Mouse (Mus musculus): ENCODE results near the gene Gm364. TPM values are rescaled to one million over a fixed set of nuclear protein-coding genes. Genes with fewer than 3 reads are reported as not detected.
A peak's percentile ranks its signal among the peaks of the same experiment; 100 is the strongest.

The Gm364 gene
- polyA plus RNA-seq, 1 experiment from 2014 or later: not detected

- no peak for DNase-seq (ENCODE audit: low spot score)
- H3K4me1 ChIP-seq (ENCODE audit: insufficient read depth, low read depth, low read length): no peaks in the 10 kb centered on the region
Measured at GRCm38 (mm10) chrX:57403651-57404050, 5.3 kb upstream of the Gm364 start.

GRCm38 (mm10) chrX:57431610-57432009 is 22.7 kb downstream of the Gm364 start:
- TF ChIP-seq EP300 (IDR thresholded peaks at IDR 0.05) (no peak), CTCF (IDR thresholded peaks at IDR 0.05) (peak; percentile 59)
- no peaks in the 10 kb centered on the region for H3K36me3 ChIP-seq (ENCODE audit: insufficient read depth, low read length)
- H3K4me3 ChIP-seq (ENCODE audit: low read depth, low read length): no peak overlapping the region
- DNase-seq (ENCODE audit: low spot score) (peak; percentile 22), ATAC-seq (no peak)
- no peaks in the 10 kb centered on the region for H3K4me1 ChIP-seq (ENCODE audit: insufficient read depth, low read depth, low read length)
- H3K4me2 ChIP-seq (replicated peaks; ENCODE audit: low read depth, low read length): no peak overlapping the region
- H3K27ac ChIP-seq (ENCODE audit: low read length): no peak overlapping the region
- 8% methylated on average over 2 of the region's 2 CpGs for WGBS
- H3K9me3 ChIP-seq (ENCODE audit: low read length): no peaks in the 10 kb centered on the region
- H3K9ac ChIP-seq (replicated peaks; ENCODE audit: low read depth): no peak overlapping the region
- H3K27me3 ChIP-seq (replicated peaks; ENCODE audit: insufficient read depth, low read length): no peaks in the 10 kb centered on the region

More at GRCm38 (mm10) chrX:57403651-57404050, 5.3 kb upstream of the Gm364 start:
- Histone ChIP-seq H3K9ac (replicated peaks; ENCODE audit: low read depth) (no peak overlapping the region), H3K4me2 (replicated peaks; ENCODE audit: low read depth, low read length) (no peak overlapping the region), H3K27me3 (replicated peaks; ENCODE audit: insufficient read depth, low read length) (no peaks in the 10 kb centered on the region), H3K4me3 (ENCODE audit: low read depth, low read length) (no peak overlapping the region), H3K36me3 (ENCODE audit: insufficient read depth, low read length) (no peaks in the 10 kb centered on the region), H3K9me3 (ENCODE audit: low read length) (no peaks in the 10 kb centered on the region), H3K27ac (ENCODE audit: low read length) (no peak overlapping the region)
- no peak for ATAC-seq
- no peak for TF ChIP-seq EP300 (IDR thresholded peaks at IDR 0.05)
- TF ChIP-seq CTCF (IDR thresholded peaks at IDR 0.05): peak; percentile 57

GRCm38 (mm10) chrX:57433897-57434296 is 24.9 kb downstream of the Gm364 start:
- no peaks in the 10 kb centered on the region for H3K4me1 ChIP-seq (ENCODE audit: insufficient read depth, low read depth, low read length)
- H3K4me2 ChIP-seq (replicated peaks; ENCODE audit: low read depth, low read length): no peak overlapping the region
- ATAC-seq (no peak), DNase-seq (ENCODE audit: low spot score) (no peak)
- H3K9me3 ChIP-seq (ENCODE audit: low read length): no peaks in the 10 kb centered on the region
- no peak for TF ChIP-seq EP300 (IDR thresholded peaks at IDR 0.05)
- no peak for TF ChIP-seq CTCF (IDR thresholded peaks at IDR 0.05)
- H3K27me3 ChIP-seq (replicated peaks; ENCODE audit: insufficient read depth, low read length): no peaks in the 10 kb centered on the region
- H3K27ac ChIP-seq (ENCODE audit: low read length): no peak overlapping the region
- H3K4me3 ChIP-seq (ENCODE audit: low read depth, low read length): no peak overlapping the region
- H3K9ac ChIP-seq (replicated peaks; ENCODE audit: low read depth): no peak overlapping the region
- H3K36me3 ChIP-seq (ENCODE audit: insufficient read depth, low read length): no peaks in the 10 kb centered on the region
- WGBS: 73% methylated on average over 2 of the region's 2 CpGs

GRCm38 (mm10) chrX:57503634-57504033 is 94.7 kb downstream of the Gm364 start, which contains the start of gene Gpr101:
Gene Gpr101, minus strand, starts transcription at chrX:57503757.
- no peak within 1 kb of the TSS for H3K27ac ChIP-seq (ENCODE audit: low read length)
- no peak within 1 kb of the TSS for H3K4me3 ChIP-seq (ENCODE audit: low read depth, low read length)
- TF ChIP-seq CTCF (IDR thresholded peaks at IDR 0.05): no peak
- TF ChIP-seq EP300 (IDR thresholded peaks at IDR 0.05): no peak
- H3K27me3 ChIP-seq (replicated peaks; ENCODE audit: insufficient read depth, low read length): no peaks in the 10 kb centered on the region
- no peaks in the 10 kb centered on the region for H3K36me3 ChIP-seq (ENCODE audit: insufficient read depth, low read length)
- ATAC-seq: no peak
- no peak for DNase-seq (ENCODE audit: low spot score)
- H3K9ac ChIP-seq (replicated peaks; ENCODE audit: low read depth): no peak within 1 kb of the TSS
- no peaks in the 10 kb centered on the region for H3K9me3 ChIP-seq (ENCODE audit: low read length)
- no peak within 1 kb of the TSS for H3K4me2 ChIP-seq (replicated peaks; ENCODE audit: low read depth, low read length)
- WGBS: 3% methylated on average over 3 of the region's 28 CpGs
- H3K4me1 ChIP-seq (ENCODE audit: insufficient read depth, low read depth, low read length): no peaks in the 10 kb centered on the region

GRCm38 (mm10) chrX:57506247-57506646 is 97.3 kb downstream of the Gm364 start:
- no peak overlapping the region for H3K4me2 ChIP-seq (replicated peaks; ENCODE audit: low read depth, low read length)
- ATAC-seq (no peak), DNase-seq (ENCODE audit: low spot score) (no peak)
- no peaks in the 10 kb centered on the region for H3K9me3 ChIP-seq (ENCODE audit: low read length)
- no peak overlapping the region for H3K4me3 ChIP-seq (ENCODE audit: low read depth, low read length)
- no peaks in the 10 kb centered on the region for H3K27me3 ChIP-seq (replicated peaks; ENCODE audit: insufficient read depth, low read length)
- no peak overlapping the region for H3K9ac ChIP-seq (replicated peaks; ENCODE audit: low read depth)
- 79% methylated on average over 1 of the region's 1 CpGs for WGBS
- H3K36me3 ChIP-seq (ENCODE audit: insufficient read depth, low read length): no peaks in the 10 kb centered on the region
- TF ChIP-seq CTCF (IDR thresholded peaks at IDR 0.05) (no peak), EP300 (IDR thresholded peaks at IDR 0.05) (no peak)
- H3K27ac ChIP-seq (ENCODE audit: low read length): no peak overlapping the region
- no peaks in the 10 kb centered on the region for H3K4me1 ChIP-seq (ENCODE audit: insufficient read depth, low read depth, low read length)

GRCm38 (mm10) chrX:57521117-57522095 is 112.5 kb downstream of the Gm364 start:
- Histone ChIP-seq H3K27ac (ENCODE audit: low read length) (no peak overlapping the region), H3K9ac (replicated peaks; ENCODE audit: low read depth) (no peak overlapping the region), H3K9me3 (ENCODE audit: low read length) (no peaks in the 10 kb centered on the region), H3K27me3 (replicated peaks; ENCODE audit: insufficient read depth, low read length) (no peaks in the 10 kb centered on the region), H3K4me1 (ENCODE audit: insufficient read depth, low read depth, low read length) (no peaks in the 10 kb centered on the region), H3K4me3 (ENCODE audit: low read depth, low read length) (no peak overlapping the region), H3K4me2 (replicated peaks; ENCODE audit: low read depth, low read length) (no peak overlapping the region), H3K36me3 (ENCODE audit: insufficient read depth, low read length) (no peaks in the 10 kb centered on the region)
- TF ChIP-seq EP300 (IDR thresholded peaks at IDR 0.05): no peak
- TF ChIP-seq CTCF (IDR thresholded peaks at IDR 0.05): 0 out of 2 replicates have a peak, but pooled peaks have one; percentile 15
- 41% methylated on average over 28 of the region's 28 CpGs for WGBS
- DNase-seq (ENCODE audit: low spot score) (no peak), ATAC-seq (no peak)

Other genes starting within 250 kb of the Gm364 start
- gene Cd40lg, start 197.0 kb upstream of the Gm364 start, polyA plus RNA-seq (2015; fragmentation: Nextera tagmentation; extraction: Ambion mirVana): not detected in 2 replicates
- 23.3 and 25.9 TPM in 2 replicates for gene Arhgef6, start 70.4 kb upstream of the Gm364 start, polyA plus RNA-seq (2015; fragmentation: Nextera tagmentation; extraction: Ambion mirVana)
- gene Rbmx, start 16.1 kb upstream of the Gm364 start, polyA plus RNA-seq (2015; fragmentation: Nextera tagmentation; extraction: Ambion mirVana): 50.4 and 52.4 TPM in 2 replicates
- not detected in 2 replicates for gene Gpr101, start 94.6 kb downstream of the Gm364 start, polyA plus RNA-seq (2015; fragmentation: Nextera tagmentation; extraction: Ambion mirVana)

Measured in lung, postnatal 0 days (tissue).